Mouse (Mus musculus): Measurements from ENCODE around the gene Gm3604.
"Not testable (repeated sequence)": the region's sequence is repeated elsewhere in the genome, so short reads cannot be mapped to it uniquely, and the experiment has no call there.

Gm3604 gene

GRCm38 (mm10) chr13:62382952-62383351 is at the start of gene Gm3604:
Gene Gm3604 (minus strand): TSS chr13:62383177.
- in situ Hi-C loops (cut with MboI) = not testable (repeated sequence)

- in situ Hi-C loops (cut with MboI) = not testable (repeated sequence)
Measured at GRCm38 (mm10) chr13:62399206-62399605, 16.2 kb upstream of the Gm3604 start.

- in situ Hi-C loops (cut with MboI) = not testable (repeated sequence)
Measured at GRCm38 (mm10) chr13:62390076-62390620, 7.2 kb upstream of the Gm3604 start.

GRCm38 (mm10) chr13:62331786-62332185 is 51.2 kb downstream of the Gm3604 start:
- in situ Hi-C loops (cut with MboI) = no loop called here

DNA sequence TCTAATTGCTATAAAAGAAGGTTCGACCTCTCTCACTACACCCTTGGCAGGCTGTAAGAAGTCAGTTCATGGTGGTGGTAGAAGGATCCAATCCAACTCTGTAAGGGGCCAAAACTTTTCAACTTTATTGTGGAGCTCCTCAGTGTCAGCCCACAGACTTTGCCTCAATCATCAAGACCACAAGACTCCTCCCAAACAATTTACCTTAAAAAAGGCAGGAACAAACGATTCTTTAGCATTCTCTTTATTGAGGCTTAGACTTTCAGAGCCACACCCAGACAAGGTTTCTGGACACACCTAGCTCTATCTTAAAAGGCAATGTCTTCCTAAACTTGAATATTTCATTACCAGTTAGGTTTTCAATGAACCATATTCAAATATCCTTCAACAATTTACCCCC is 51.6 kb downstream of the Gm3604 start:
- in situ Hi-C loops (cut with MboI) = no loop called here

Measured in mature B cell (primary cell).